Mouse (Mus musculus) bone marrow, adult 2 months (tissue): ENCODE measurements at regions not wholly inside any gene's neighbourhood (a gene's known extent, or its start where the extent isn't known, plus 50 kb on each side); places are given as distances from the start of the nearest gene placed in this dataset.

Source experiments
- CTCF ChIP-seq: fragments of 200-500 bp; IDR thresholded peaks from 2 replicates; pipeline ENCODE4 v1.5.1; 2011; ENCODE audit warnings: low read length, control low read depth; ENCODE audit not compliant: control insufficient read depth, insufficient read depth
- POLR2A ChIP-seq: fragments of 200-500 bp; IDR thresholded peaks from 2 replicates; pipeline ENCODE4 v1.6.1; 2011; ENCODE audit warnings: low read depth, mild to moderate bottlenecking, control low read depth, low read length, borderline replicate concordance; ENCODE audit not compliant: control insufficient read depth

DNA sequence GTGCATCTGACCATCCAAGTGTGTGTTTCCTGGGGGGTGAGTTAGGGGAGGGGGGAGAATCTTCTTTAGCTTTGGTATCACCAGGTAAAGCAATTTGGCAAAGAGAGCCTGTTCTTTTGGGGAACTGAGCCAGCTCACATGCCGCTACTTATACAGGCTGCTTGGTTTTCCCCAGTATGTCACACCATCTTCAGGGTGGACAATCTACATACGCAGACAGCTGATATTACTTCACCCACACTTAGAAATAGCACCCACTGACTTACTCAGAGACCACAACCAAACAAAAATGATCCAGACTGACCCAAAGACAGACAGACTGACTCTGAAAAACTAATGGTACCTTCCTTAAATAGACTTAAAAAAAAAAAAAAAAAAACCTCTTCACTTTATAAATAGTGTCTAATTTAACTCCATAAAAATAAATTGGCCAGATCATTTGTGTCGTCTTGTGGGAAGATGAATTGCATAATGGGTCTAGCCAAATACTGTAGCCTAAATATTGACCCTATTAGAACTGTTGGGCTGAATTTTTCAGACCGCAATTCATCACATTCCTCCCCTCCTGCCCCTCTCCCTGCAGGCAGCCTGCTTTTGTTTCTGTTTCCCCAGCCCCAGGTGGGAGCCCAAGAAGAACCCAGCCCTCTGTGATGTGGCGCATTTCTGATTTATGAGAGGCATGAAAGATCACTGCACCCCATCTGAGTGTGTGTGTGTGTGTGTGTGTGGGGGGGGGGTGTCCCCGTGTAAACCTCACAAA, 79.0 kb downstream of the Gm10260 start:
- TF ChIP-seq POLR2A (no peak), CTCF (no peak)
